Mouse (Mus musculus): ENCODE measurements around the gene Lhpp. TPM values are rescaled to one million over a fixed set of nuclear protein-coding genes. Genes with fewer than 3 reads are reported as not detected.

The Lhpp gene
- polyA plus RNA-seq, 2 experiments, result 5.6 to 6.0 TPM

GRCm38 (mm10) chr7:132640946-132641345 is 30.5 kb downstream of the Lhpp start:
- H3K4me2 ChIP-seq (ENCODE audit: low read depth), result no peak overlapping the region
- ATAC-seq (ENCODE audit: insufficient read depth), result no peak
- H3K27me3 ChIP-seq (ENCODE audit: control insufficient read depth, insufficient read depth, low read length), result no peaks in the 10 kb centered on the region
- no peaks in the 10 kb centered on the region for H3K9me3 ChIP-seq (ENCODE audit: control insufficient read depth, low read length)
- H3K4me3 ChIP-seq (ENCODE audit: insufficient read depth in 1 of 2, low read depth in 2 of 2, low read length in 2 of 2), result no peak overlapping the region
- no peak for DNase-seq (ENCODE audit: low read depth in 3 of 3, low spot score in 3 of 3)
- TF ChIP-seq CTCF (IDR thresholded peaks at IDR 0.05; ENCODE audit: low read depth) (no peak), EP300 (IDR thresholded peaks at IDR 0.05; ENCODE audit: low read depth) (no peak)
- H3K4me1 ChIP-seq (replicated peaks; ENCODE audit: control insufficient read depth in 2 of 2, insufficient read depth in 2 of 2, low read length in 1 of 2), result no peaks in the 10 kb centered on the region
- 60% methylated on average over 9 of the region's 9 CpGs for WGBS (ENCODE audit: insufficient replicate concordance)
- H3K9ac ChIP-seq (replicated peaks), result no peak overlapping the region
- H3K27ac ChIP-seq, result no peak overlapping the region
- no peaks in the 10 kb centered on the region for H3K36me3 ChIP-seq (replicated peaks; ENCODE audit: control insufficient read depth, insufficient read depth, low read depth)

GRCm38 (mm10) chr7:132641606-132642005 is 31.2 kb downstream of the Lhpp start:
- Histone ChIP-seq H3K4me3 (ENCODE audit: insufficient read depth in 1 of 2, low read depth in 2 of 2, low read length in 2 of 2) (no peak overlapping the region), H3K4me2 (ENCODE audit: low read depth) (no peak overlapping the region), H3K4me1 (replicated peaks; ENCODE audit: control insufficient read depth in 2 of 2, insufficient read depth in 2 of 2, low read length in 1 of 2) (no peaks in the 10 kb centered on the region), H3K36me3 (replicated peaks; ENCODE audit: control insufficient read depth, insufficient read depth, low read depth) (no peaks in the 10 kb centered on the region), H3K27me3 (ENCODE audit: control insufficient read depth, insufficient read depth, low read length) (no peaks in the 10 kb centered on the region), H3K9ac (replicated peaks) (no peak overlapping the region), H3K27ac (no peak overlapping the region), H3K9me3 (ENCODE audit: control insufficient read depth, low read length) (no peaks in the 10 kb centered on the region)
- WGBS (ENCODE audit: insufficient replicate concordance), result 50% methylated on average over 1 of the region's 1 CpGs
- DNase-seq (ENCODE audit: low read depth in 3 of 3, low spot score in 3 of 3) (no peak), ATAC-seq (ENCODE audit: insufficient read depth) (no peak)
- TF ChIP-seq EP300 (IDR thresholded peaks at IDR 0.05; ENCODE audit: low read depth) (no peak), CTCF (IDR thresholded peaks at IDR 0.05; ENCODE audit: low read depth) (no peak)

- Histone ChIP-seq H3K4me1 (replicated peaks; ENCODE audit: control insufficient read depth in 2 of 2, insufficient read depth in 2 of 2, low read length in 1 of 2) (no peaks in the 10 kb centered on the region), H3K9ac (replicated peaks) (no peak overlapping the region), H3K27ac (no peak overlapping the region), H3K36me3 (replicated peaks; ENCODE audit: control insufficient read depth, insufficient read depth, low read depth) (no peaks in the 10 kb centered on the region), H3K9me3 (ENCODE audit: control insufficient read depth, low read length) (no peaks in the 10 kb centered on the region), H3K4me3 (ENCODE audit: insufficient read depth in 1 of 2, low read depth in 2 of 2, low read length in 2 of 2) (no peak overlapping the region), H3K27me3 (ENCODE audit: control insufficient read depth, insufficient read depth, low read length) (no peaks in the 10 kb centered on the region), H3K4me2 (ENCODE audit: low read depth) (no peak overlapping the region)
- DNase-seq (ENCODE audit: low read depth in 3 of 3, low spot score in 3 of 3), result no peak
- no peak for TF ChIP-seq EP300 (IDR thresholded peaks at IDR 0.05; ENCODE audit: low read depth)
- no peak for TF ChIP-seq CTCF (IDR thresholded peaks at IDR 0.05; ENCODE audit: low read depth)
- no peak for ATAC-seq (ENCODE audit: insufficient read depth)
- 66% methylated on average over 11 of the region's 11 CpGs for WGBS (ENCODE audit: insufficient replicate concordance)
These were observed 34.3 kb downstream of the Lhpp start for GRCm38 (mm10) chr7:132644605-132645279.

GRCm38 (mm10) chr7:132646514-132646913 is 36.1 kb downstream of the Lhpp start:
- WGBS (ENCODE audit: insufficient replicate concordance), result 82% methylated on average over 1 of the region's 1 CpGs

GRCm38 (mm10) chr7:132654412-132654811 is 44.0 kb downstream of the Lhpp start:
- no peak overlapping the region for H3K27ac ChIP-seq
- WGBS (ENCODE audit: insufficient replicate concordance), result 72% methylated on average over 3 of the region's 3 CpGs

More at GRCm38 (mm10) chr7:132646514-132646913, 36.1 kb downstream of the Lhpp start:
- DNase-seq (ENCODE audit: low read depth in 3 of 3, low spot score in 3 of 3), result no peak
- no peaks in the 10 kb centered on the region for H3K4me1 ChIP-seq (replicated peaks; ENCODE audit: control insufficient read depth in 2 of 2, insufficient read depth in 2 of 2, low read length in 1 of 2)
- no peaks in the 10 kb centered on the region for H3K27me3 ChIP-seq (ENCODE audit: control insufficient read depth, insufficient read depth, low read length)
- no peak for TF ChIP-seq EP300 (IDR thresholded peaks at IDR 0.05; ENCODE audit: low read depth)
- no peak for TF ChIP-seq CTCF (IDR thresholded peaks at IDR 0.05; ENCODE audit: low read depth)
- H3K4me3 ChIP-seq (ENCODE audit: insufficient read depth in 1 of 2, low read depth in 2 of 2, low read length in 2 of 2), result no peak overlapping the region
- H3K27ac ChIP-seq, result no peak overlapping the region
- no peaks in the 10 kb centered on the region for H3K9me3 ChIP-seq (ENCODE audit: control insufficient read depth, low read length)
- no peak overlapping the region for H3K4me2 ChIP-seq (ENCODE audit: low read depth)
- no peaks in the 10 kb centered on the region for H3K36me3 ChIP-seq (replicated peaks; ENCODE audit: control insufficient read depth, insufficient read depth, low read depth)
- ATAC-seq (ENCODE audit: insufficient read depth), result no peak
- no peak overlapping the region for H3K9ac ChIP-seq (replicated peaks)

More at GRCm38 (mm10) chr7:132654412-132654811, 44.0 kb downstream of the Lhpp start:
- TF ChIP-seq CTCF (IDR thresholded peaks at IDR 0.05; ENCODE audit: low read depth) (no peak), EP300 (IDR thresholded peaks at IDR 0.05; ENCODE audit: low read depth) (no peak)
- Histone ChIP-seq H3K36me3 (replicated peaks; ENCODE audit: control insufficient read depth, insufficient read depth, low read depth) (no peaks in the 10 kb centered on the region), H3K4me3 (ENCODE audit: insufficient read depth in 1 of 2, low read depth in 2 of 2, low read length in 2 of 2) (no peak overlapping the region), H3K9me3 (ENCODE audit: control insufficient read depth, low read length) (no peaks in the 10 kb centered on the region), H3K27me3 (ENCODE audit: control insufficient read depth, insufficient read depth, low read length) (no peaks in the 10 kb centered on the region), H3K9ac (replicated peaks) (no peak overlapping the region), H3K4me2 (ENCODE audit: low read depth) (no peak overlapping the region), H3K4me1 (replicated peaks; ENCODE audit: control insufficient read depth in 2 of 2, insufficient read depth in 2 of 2, low read length in 1 of 2) (0 out of 4 replicates have a peak, but pooled peaks cover 0 to 3% of the 10 kb centered on the region in 2 experiments)
- ATAC-seq (ENCODE audit: insufficient read depth) (no peak), DNase-seq (ENCODE audit: low read depth in 3 of 3, low spot score in 3 of 3) (no peak)
